Mouse (Mus musculus): ENCODE measurements at regions not wholly inside any gene's neighbourhood (a gene's known extent, or its start where the extent isn't known, plus 50 kb on each side); places are given as distances from the start of the nearest gene placed in this dataset.

- no peak for DNase-seq (ENCODE audit: low read depth, low spot score)
These were observed 69.1 kb upstream of the Tbx3 start for GRCm38 (mm10) chr5:119601390-119601789.

- DNase-seq (ENCODE audit: low read depth, low spot score): no peak
These were observed 68.5 kb upstream of the Tbx3 start for GRCm38 (mm10) chr5:119602001-119602400.

GRCm38 (mm10) chr5:119605444-119605843, 65.0 kb upstream of the Tbx3 start:
- DNase-seq (ENCODE audit: low read depth, low spot score): no peak

GRCm38 (mm10) chr5:119613413-119613812, 57.1 kb upstream of the Tbx3 start:
- DNase-seq (ENCODE audit: low read depth, low spot score): no peak

- no peak for DNase-seq (ENCODE audit: low read depth, low spot score)
These were observed 56.3 kb upstream of the Tbx3 start for GRCm38 (mm10) chr5:119613981-119614770.

- no peak for DNase-seq (ENCODE audit: low read depth, low spot score)
These were observed 54.8 kb upstream of the Tbx3 start for GRCm38 (mm10) chr5:119615681-119616080.

- DNase-seq (ENCODE audit: low read depth, low spot score): peak; percentile 57
These were observed 52.6 kb upstream of the Tbx3 start for GRCm38 (mm10) chr5:119617856-119618255.

- no peak for DNase-seq (ENCODE audit: low read depth, low spot score)
These were observed 50.6 kb upstream of the Tbx3 start for GRCm38 (mm10) chr5:119619906-119620305.

Data from 3T3-L1 (cell line).